Mouse (Mus musculus): ENCODE results near the gene Ltbp3. TPM values are rescaled to one million over a fixed set of nuclear protein-coding genes. Genes with fewer than 3 reads are reported as not detected.

Gene Ltbp3
- polyA plus RNA-seq, 1 experiment from 2014 or later = 48.9 TPM

- ATAC-seq (ENCODE audit: low FRiP score, low read depth) = no peak
- Histone ChIP-seq H3K9me3 (no peaks in the 10 kb centered on the region), H3K36me3 (no peaks in the 10 kb centered on the region), H3K4me2 (replicated peaks) (no peak overlapping the region), H3K4me1 (peaks cover 65% of the 10 kb centered on the region), H3K4me3 (no peak overlapping the region), H3K9ac (0 out of 2 replicates have a peak overlapping the region, but pooled peaks have one; percentile 43), H3K27ac (peak overlapping the region; percentile 75), H3K27me3 (no peaks in the 10 kb centered on the region)
- WGBS = 20% methylated on average over 8 of the region's 8 CpGs
These were observed 65.5 kb downstream of the Ltbp3 start for GRCm38 (mm10) chr19:5806051-5806808.

DNA sequence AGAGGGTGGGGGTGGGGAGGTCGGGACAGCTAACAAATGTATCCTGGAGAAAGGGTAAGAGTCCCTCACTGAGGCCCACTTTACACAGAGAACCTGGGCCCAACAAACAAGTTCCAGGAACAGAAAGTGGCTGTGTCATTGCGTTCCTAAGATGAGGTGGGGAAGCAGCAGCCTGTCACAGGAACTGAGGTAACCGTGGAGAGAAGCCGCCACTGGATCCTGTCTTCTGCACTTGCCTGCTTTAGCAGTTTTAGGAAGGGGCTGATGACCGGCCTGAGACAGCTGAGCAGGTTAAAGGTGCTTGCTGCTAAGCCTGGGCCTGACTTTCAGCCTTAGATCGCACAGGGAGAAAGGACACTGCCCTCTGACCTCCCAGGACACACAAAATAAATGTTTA, 66.1 kb downstream of the Ltbp3 start:
- no peaks in the 10 kb centered on the region for H3K27me3 ChIP-seq
- 41% methylated on average over 6 of the region's 6 CpGs for WGBS
- H3K36me3 ChIP-seq = no peaks in the 10 kb centered on the region
- H3K9ac ChIP-seq = no peak overlapping the region
- H3K4me2 ChIP-seq (replicated peaks) = no peak overlapping the region
- no peaks in the 10 kb centered on the region for H3K9me3 ChIP-seq
- peak overlapping the region; percentile 39; the same call in 1 of the 2 replicates for H3K27ac ChIP-seq
- ATAC-seq (ENCODE audit: low FRiP score, low read depth) = no peak
- peaks cover 70% of the 10 kb centered on the region for H3K4me1 ChIP-seq
- H3K4me3 ChIP-seq = no peak overlapping the region

GRCm38 (mm10) chr19:5807740-5808139, 67.0 kb downstream of the Ltbp3 start:
- Histone ChIP-seq H3K27ac (no peak overlapping the region), H3K4me2 (replicated peaks) (no peak overlapping the region), H3K4me3 (no peak overlapping the region), H3K9me3 (no peaks in the 10 kb centered on the region), H3K36me3 (no peaks in the 10 kb centered on the region), H3K9ac (no peak overlapping the region), H3K27me3 (no peaks in the 10 kb centered on the region), H3K4me1 (peaks cover 80% of the 10 kb centered on the region)
- ATAC-seq (ENCODE audit: low FRiP score, low read depth) = no peak
- 62% methylated on average over 3 of the region's 3 CpGs for WGBS

Other genes with a start within 250 kb of the Ltbp3 start
- not detected in 2 replicates for gene 1700020D05Rik, start 237.1 kb upstream of the Ltbp3 start, polyA plus RNA-seq (2015; fragmentation: Nextera tagmentation; extraction: Ambion mirVana)
- gene Snx32, start 230.4 kb upstream of the Ltbp3 start, polyA plus RNA-seq (2015; fragmentation: Nextera tagmentation; extraction: Ambion mirVana) = 12.1 and 13.4 TPM in 2 replicates
- 1.7 and 3.0 TPM in 2 replicates for gene Ovol1, start 180.3 kb upstream of the Ltbp3 start, polyA plus RNA-seq (2015; fragmentation: Nextera tagmentation; extraction: Ambion mirVana)
- gene Ap5b1, start 172.9 kb upstream of the Ltbp3 start, polyA plus RNA-seq (2015; fragmentation: Nextera tagmentation; extraction: Ambion mirVana) = 2.3 and 2.7 TPM in 2 replicates
- 143 and 144 TPM in 2 replicates for gene Rnaseh2c, start 139.0 kb upstream of the Ltbp3 start, polyA plus RNA-seq (2015; fragmentation: Nextera tagmentation; extraction: Ambion mirVana)
- gene Kat5, start 130.7 kb upstream of the Ltbp3 start, polyA plus RNA-seq (2015; fragmentation: Nextera tagmentation; extraction: Ambion mirVana) = 61.5 and 62.7 TPM in 2 replicates
- gene Rela, start 103.4 kb upstream of the Ltbp3 start, polyA plus RNA-seq (2015; fragmentation: Nextera tagmentation; extraction: Ambion mirVana) = 47.6 and 48.5 TPM in 2 replicates
- 25.2 and 27.8 TPM in 2 replicates for gene Sipa1, start 77.2 kb upstream of the Ltbp3 start, polyA plus RNA-seq (2015; fragmentation: Nextera tagmentation; extraction: Ambion mirVana)
- gene Map3k11, start 52.2 kb upstream of the Ltbp3 start, polyA plus RNA-seq (2015; fragmentation: Nextera tagmentation; extraction: Ambion mirVana) = 18.2 and 18.5 TPM in 2 replicates
- 25.4 and 28.7 TPM in 2 replicates for gene Pcnx3, start 52.0 kb upstream of the Ltbp3 start, polyA plus RNA-seq (2015; fragmentation: Nextera tagmentation; extraction: Ambion mirVana)
- gene Kcnk7, start 36.5 kb upstream of the Ltbp3 start, polyA plus RNA-seq (2015; fragmentation: Nextera tagmentation; extraction: Ambion mirVana) = 0.51 and 0.75 TPM in 2 replicates
- 20.4 and 21.2 TPM in 2 replicates for gene Ehbp1l1, start 14.6 kb upstream of the Ltbp3 start, polyA plus RNA-seq (2015; fragmentation: Nextera tagmentation; extraction: Ambion mirVana)
- 128 and 141 TPM in 2 replicates for gene Fam89b, start 11.3 kb upstream of the Ltbp3 start, polyA plus RNA-seq (2015; fragmentation: Nextera tagmentation; extraction: Ambion mirVana)
- gene Scyl1, start 30.5 kb downstream of the Ltbp3 start, polyA plus RNA-seq (2015; fragmentation: Nextera tagmentation; extraction: Ambion mirVana) = 76.9 and 82.7 TPM in 2 replicates
- gene Frmd8, start 134.4 kb downstream of the Ltbp3 start, polyA plus RNA-seq (2015; fragmentation: Nextera tagmentation; extraction: Ambion mirVana) = 30.1 and 32.2 TPM in 2 replicates
- gene Slc25a45, start 136.9 kb downstream of the Ltbp3 start, polyA plus RNA-seq (2015; fragmentation: Nextera tagmentation; extraction: Ambion mirVana) = 2.3 and 2.4 TPM in 2 replicates
- gene Tigd3, start 153.2 kb downstream of the Ltbp3 start, polyA plus RNA-seq (2015; fragmentation: Nextera tagmentation; extraction: Ambion mirVana) = 4.7 and 5.5 TPM in 2 replicates
- gene Dpf2, start 172.1 kb downstream of the Ltbp3 start, polyA plus RNA-seq (2015; fragmentation: Nextera tagmentation; extraction: Ambion mirVana) = 174 and 185 TPM in 2 replicates
- gene Cdc42ep2, start 183.9 kb downstream of the Ltbp3 start, polyA plus RNA-seq (2015; fragmentation: Nextera tagmentation; extraction: Ambion mirVana) = 4.7 and 5.3 TPM in 2 replicates
- 70.9 and 75.7 TPM in 2 replicates for gene Pola2, start 223.3 kb downstream of the Ltbp3 start, polyA plus RNA-seq (2015; fragmentation: Nextera tagmentation; extraction: Ambion mirVana)
- gene Slc22a20, start 245.2 kb downstream of the Ltbp3 start, polyA plus RNA-seq (2015; fragmentation: Nextera tagmentation; extraction: Ambion mirVana) = not detected in 2 replicates